Mouse (Mus musculus): ENCODE data around the gene Nfrkb. TPM values are rescaled to one million over a fixed set of nuclear protein-coding genes. Genes with fewer than 3 reads are reported as not detected.

Nfrkb gene
- total and polyA plus RNA-seq, 3 experiments = 15.5 to 22.0 (median 15.6) TPM

DNA sequence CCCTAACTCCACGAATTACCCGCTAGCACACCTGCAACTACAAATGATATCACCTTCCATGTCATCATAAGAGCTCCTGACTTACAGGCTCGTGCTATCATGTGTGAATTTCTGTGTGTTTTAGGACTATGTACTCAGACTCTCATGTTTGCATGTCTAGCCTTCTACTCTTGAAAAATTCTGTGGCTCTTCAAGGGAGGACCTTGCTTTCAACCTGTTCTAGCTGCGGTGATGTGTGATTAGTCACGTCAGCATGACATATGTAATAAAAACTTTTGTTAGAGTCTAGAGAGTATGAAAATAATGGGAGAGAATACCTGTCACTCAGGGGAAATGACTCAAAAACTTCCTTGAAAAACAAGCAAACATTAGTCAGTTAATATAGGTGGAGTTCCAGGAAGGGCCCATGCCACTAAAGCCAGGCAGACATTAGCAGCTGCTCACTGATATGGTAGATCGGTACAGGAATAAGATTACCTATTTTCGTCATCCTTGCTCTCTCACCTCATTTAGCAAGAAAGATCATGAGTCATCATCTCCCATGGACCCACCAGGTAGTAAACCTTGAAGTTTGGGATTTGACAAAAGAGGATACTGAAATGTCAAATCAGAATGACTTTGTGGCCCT lies 63.3 kb downstream of the Nfrkb start:
- dilution Hi-C loops (cut with MboI; ENCODE audit: extremely low pct_ligation_motif_present, extremely low pct_unique_long_range_greater_than_20kb, low sequenced_read_pairs) = no loop called here
- peak; percentile 34; the same call in 1 of the 2 replicates for TF ChIP-seq ELF1 (IDR thresholded peaks at IDR 0.05; ENCODE audit: low read depth, low read length)
- TF ChIP-seq CHD1 (IDR thresholded peaks at IDR 0.05; ENCODE audit: low read depth, low read length) = no peak
- TF ChIP-seq USF2 (conservative IDR thresholded peaks at IDR 0.05; ENCODE audit: low read depth, low read length) = no peak
- no peak for DNase-seq (ENCODE audit: extremely low read depth)

GRCm38 (mm10) chr9:31452166-31452565 lies 66.2 kb downstream of the Nfrkb start:
- Histone ChIP-seq H3K4me3 (replicated peaks in 1 of 3; ENCODE audit: low read depth in 2 of 3, low read length in 2 of 3, poor library complexity in 1 of 3) (no peak overlapping the region), H3K4me2 (ENCODE audit: insufficient read depth, low read depth, poor library complexity, severe bottlenecking) (no peak overlapping the region), H3K9ac (ENCODE audit: insufficient read depth, low read depth) (no peak overlapping the region), H3K27me3 (replicated peaks) (no peaks in the 10 kb centered on the region), H3K4me1 (ENCODE audit: control insufficient read depth in 1 of 2, insufficient read depth in 2 of 2) (no peaks in the 10 kb centered on the region), H3K27ac (ENCODE audit: insufficient read depth, low read depth) (no peak overlapping the region), H3K79me2 (replicated peaks; ENCODE audit: control insufficient read depth, extremely low read depth, insufficient read depth, poor library complexity, severe bottlenecking) (no peaks in the 10 kb centered on the region), H3K9me3 (replicated peaks; ENCODE audit: low read length) (no peaks in the 10 kb centered on the region), H3K36me3 (replicated peaks in 1 of 2; ENCODE audit: control insufficient read depth in 1 of 2, insufficient read depth in 1 of 2, low read length in 1 of 2) (no peaks in the 10 kb centered on the region)
- dilution Hi-C loops (cut with MboI; ENCODE audit: extremely low pct_ligation_motif_present, extremely low pct_unique_long_range_greater_than_20kb, low sequenced_read_pairs) (no loop called here), in situ Hi-C loops (cut with MboI; ENCODE audit: low pct_ligation_motif_present, low pct_unique_long_range_greater_than_20kb, low sequenced_read_pairs) (no loop called here)
- TF ChIP-seq TCF12 (IDR thresholded peaks at IDR 0.05; ENCODE audit: low read depth, low read length) (no peak), MAFK (IDR thresholded peaks at IDR 0.05; ENCODE audit: insufficient replicate concordance, low read length) (no peak), MAX (IDR thresholded peaks at IDR 0.05; ENCODE audit: low read length) (no peak), KAT2A (IDR thresholded peaks at IDR 0.05; ENCODE audit: insufficient replicate concordance, low read length) (no peak), SMC3 (IDR thresholded peaks at IDR 0.05; ENCODE audit: low read depth, low read length) (no peak), MXI1 (IDR thresholded peaks at IDR 0.05; ENCODE audit: low read depth, low read length) (no peak), PAX5 (IDR thresholded peaks at IDR 0.05; ENCODE audit: low read length) (no peak), USF1 (IDR thresholded peaks at IDR 0.05; ENCODE audit: low read depth, low read length) (no peak), SIN3A (IDR thresholded peaks at IDR 0.05; ENCODE audit: low read length) (no peak), GABPA (IDR thresholded peaks at IDR 0.05; ENCODE audit: insufficient replicate concordance, low read depth, low read length) (no peak), IRF4 (IDR thresholded peaks at IDR 0.05; ENCODE audit: low read depth, low read length) (no peak), E2F4 (IDR thresholded peaks at IDR 0.05; ENCODE audit: insufficient replicate concordance, low read depth, low read length) (no peak), JUND (conservative IDR thresholded peaks at IDR 0.05; ENCODE audit: low read depth, low read length) (no peak)
- DNase-seq (ENCODE audit: extremely low read depth) = no peak

More for the DNA sequence above, 63.3 kb downstream of the Nfrkb start:
- Histone ChIP-seq H3K9me3 (replicated peaks; ENCODE audit: low read length) (no peaks in the 10 kb centered on the region), H3K4me3 (replicated peaks in 1 of 3; ENCODE audit: low read depth in 2 of 3, low read length in 2 of 3, poor library complexity in 1 of 3) (no peak overlapping the region), H3K27me3 (replicated peaks) (no peaks in the 10 kb centered on the region), H3K9ac (ENCODE audit: insufficient read depth, low read depth) (no peak overlapping the region), H3K27ac (ENCODE audit: insufficient read depth, low read depth) (no peak overlapping the region), H3K4me1 (ENCODE audit: control insufficient read depth in 1 of 2, insufficient read depth in 2 of 2) (no peaks in the 10 kb centered on the region), H3K4me2 (ENCODE audit: insufficient read depth, low read depth, poor library complexity, severe bottlenecking) (no peak overlapping the region), H3K36me3 (replicated peaks in 1 of 2; ENCODE audit: control insufficient read depth in 1 of 2, insufficient read depth in 1 of 2, low read length in 1 of 2) (no peaks in the 10 kb centered on the region), H3K79me2 (replicated peaks; ENCODE audit: control insufficient read depth, extremely low read depth, insufficient read depth, poor library complexity, severe bottlenecking) (no peaks in the 10 kb centered on the region)
- in situ Hi-C loops (cut with MboI; ENCODE audit: low pct_ligation_motif_present, low pct_unique_long_range_greater_than_20kb, low sequenced_read_pairs) = no loop called here

Data from CH12.LX (cell line).